Mouse (Mus musculus) testis, adult 2 months (tissue): ENCODE measurements around the gene Ddx21.

ENCODE experiments used
- CTCF ChIP-seq: fragments of 200-500 bp; IDR thresholded peaks from 2 replicates; pipeline ENCODE4 v1.5.1; 2012; ENCODE audit warnings: low read depth, mild to moderate bottlenecking, inconsistent platforms, low read length, moderate library complexity; ENCODE audit not compliant: control insufficient read depth, insufficient read depth, insufficient replicate concordance
- POLR2A ChIP-seq: fragments of 200-500 bp; IDR thresholded peaks from 2 replicates; pipeline ENCODE4 v1.6.1; 2012; ENCODE audit warnings: low read depth, mild to moderate bottlenecking, inconsistent platforms, low read length, moderate library complexity; ENCODE audit not compliant: control insufficient read depth

DNA sequence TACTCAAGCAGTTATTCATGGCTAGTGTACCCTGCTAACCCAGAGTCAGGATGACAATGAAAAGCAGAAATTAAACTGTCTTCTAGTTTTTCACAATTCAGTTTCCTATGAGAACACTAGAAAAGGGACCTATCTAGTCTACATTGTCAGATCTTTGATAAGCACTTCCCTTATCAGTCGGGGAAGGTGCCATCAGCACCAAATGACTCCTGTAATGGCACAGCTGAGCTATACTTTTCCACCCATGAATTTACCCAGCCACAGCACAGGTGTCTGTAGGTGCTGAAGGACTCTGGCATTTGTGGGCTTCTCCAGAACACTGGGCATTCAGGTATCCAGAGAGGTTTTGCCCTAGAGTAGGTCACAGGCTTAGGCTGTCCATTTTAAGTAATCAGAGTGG is 18.8 kb downstream of the Ddx21 start:
- TF ChIP-seq CTCF (no peak), POLR2A (no peak)
